Mouse (Mus musculus): Measurements from ENCODE around the gene Fam110a. TPM values are rescaled to one million over a fixed set of nuclear protein-coding genes. Genes with fewer than 3 reads are reported as not detected.
A peak's percentile ranks its signal among the peaks of the same experiment; 100 is the strongest.

The Fam110a gene
- 91.5 and 94.3 TPM in 2 replicates for polyA plus RNA-seq (2016; fragmentation: Nextera tagmentation; extraction: Ambion mirVana)

- peaks cover 37% of the 10 kb centered on the region for H3K4me1 ChIP-seq
- ATAC-seq (ENCODE audit: low FRiP score, low read depth), result peak; percentile 90
- peak within 1 kb of the TSS; percentile 76 for H3K4me3 ChIP-seq
- under 1% methylated on average over 46 of the region's 46 CpGs for WGBS
- H3K9me3 ChIP-seq, result no peaks in the 10 kb centered on the region
- H3K36me3 ChIP-seq, result no peaks in the 10 kb centered on the region
- H3K27ac ChIP-seq, result no peak within 1 kb of the TSS
- H3K4me2 ChIP-seq (replicated peaks), result peak within 1 kb of the TSS; percentile 85
- H3K27me3 ChIP-seq (replicated peaks), result no peaks in the 10 kb centered on the region
- peak within 1 kb of the TSS; percentile 72 for H3K9ac ChIP-seq
These were observed at the start of gene Fam110a for GRCm38 (mm10) chr2:151979470-151980354. Gene Fam110a (minus strand): TSS chr2:151980219.

- Histone ChIP-seq H3K36me3 (no peaks in the 10 kb centered on the region), H3K4me2 (replicated peaks) (peak overlapping the region; percentile 61), H3K27me3 (replicated peaks) (peaks cover 20% of the 10 kb centered on the region), H3K4me3 (peak overlapping the region; percentile 49), H3K27ac (peak overlapping the region; percentile 79), H3K9ac (peak overlapping the region; percentile 46; the same call in 1 of the 2 replicates), H3K9me3 (no peaks in the 10 kb centered on the region), H3K4me1 (peaks cover 12% of the 10 kb centered on the region)
- ATAC-seq (ENCODE audit: low FRiP score, low read depth), result peak; percentile 94
- WGBS, result under 1% methylated on average over 54 of the region's 54 CpGs
These were observed 49.4 kb upstream of the Fam110a start for GRCm38 (mm10) chr2:152029252-152030082.

- no peaks in the 10 kb centered on the region for H3K36me3 ChIP-seq
- peak; percentile 56 for ATAC-seq (ENCODE audit: low FRiP score, low read depth)
- H3K4me3 ChIP-seq, result no peak overlapping the region
- H3K4me1 ChIP-seq, result peaks cover 12% of the 10 kb centered on the region
- H3K9me3 ChIP-seq, result no peaks in the 10 kb centered on the region
- H3K27ac ChIP-seq, result peak overlapping the region; percentile 53; the same call in 1 of the 2 replicates
- 0 out of 2 replicates have a peak overlapping the region, but pooled peaks have one; percentile 21 for H3K9ac ChIP-seq
- peaks cover 4% of the 10 kb centered on the region; the same call in 1 of the 2 replicates for H3K27me3 ChIP-seq (replicated peaks)
- WGBS, result 35% methylated on average over 11 of the region's 11 CpGs
- peak overlapping the region; percentile 28 for H3K4me2 ChIP-seq (replicated peaks)
These were observed 44.9 kb upstream of the Fam110a start for GRCm38 (mm10) chr2:152024883-152025422.

GRCm38 (mm10) chr2:152022022-152022421 lies 42.0 kb upstream of the Fam110a start:
- Histone ChIP-seq H3K9me3 (no peaks in the 10 kb centered on the region), H3K36me3 (no peaks in the 10 kb centered on the region), H3K9ac (no peak overlapping the region), H3K4me3 (no peak overlapping the region), H3K27ac (no peak overlapping the region), H3K27me3 (replicated peaks) (no peaks in the 10 kb centered on the region), H3K4me1 (peaks cover 9% of the 10 kb centered on the region; the same call in 1 of the 2 replicates), H3K4me2 (replicated peaks) (no peak overlapping the region)
- ATAC-seq (ENCODE audit: low FRiP score, low read depth), result no peak

GRCm38 (mm10) chr2:152020255-152020654 lies 40.2 kb upstream of the Fam110a start:
- peaks cover 6% of the 10 kb centered on the region; the same call in 1 of the 2 replicates for H3K4me1 ChIP-seq
- WGBS, result 24% methylated on average over 6 of the region's 6 CpGs
- H3K27me3 ChIP-seq (replicated peaks), result no peaks in the 10 kb centered on the region
- H3K4me2 ChIP-seq (replicated peaks), result no peak overlapping the region
- no peak overlapping the region for H3K27ac ChIP-seq
- H3K9me3 ChIP-seq, result no peaks in the 10 kb centered on the region
- H3K9ac ChIP-seq, result no peak overlapping the region
- H3K36me3 ChIP-seq, result no peaks in the 10 kb centered on the region
- no peak overlapping the region for H3K4me3 ChIP-seq
- peak; percentile 48 for ATAC-seq (ENCODE audit: low FRiP score, low read depth)

GRCm38 (mm10) chr2:152016666-152017065 lies 36.6 kb upstream of the Fam110a start:
- no peak overlapping the region for H3K9ac ChIP-seq
- no peak overlapping the region for H3K27ac ChIP-seq
- no peak for ATAC-seq (ENCODE audit: low FRiP score, low read depth)
- H3K4me1 ChIP-seq, result no peaks in the 10 kb centered on the region
- H3K4me2 ChIP-seq (replicated peaks), result no peak overlapping the region
- no peaks in the 10 kb centered on the region for H3K9me3 ChIP-seq
- no peak overlapping the region for H3K4me3 ChIP-seq
- no peaks in the 10 kb centered on the region for H3K27me3 ChIP-seq (replicated peaks)
- WGBS, result 74% methylated on average over 9 of the region's 9 CpGs
- no peaks in the 10 kb centered on the region for H3K36me3 ChIP-seq

GRCm38 (mm10) chr2:152015997-152016396 lies 36.0 kb upstream of the Fam110a start:
- H3K27me3 ChIP-seq (replicated peaks), result no peaks in the 10 kb centered on the region
- no peak overlapping the region for H3K9ac ChIP-seq
- no peak overlapping the region for H3K4me2 ChIP-seq (replicated peaks)
- WGBS, result 49% methylated on average over 4 of the region's 4 CpGs
- no peak overlapping the region for H3K4me3 ChIP-seq
- no peak overlapping the region for H3K27ac ChIP-seq
- H3K9me3 ChIP-seq, result no peaks in the 10 kb centered on the region
- H3K36me3 ChIP-seq, result no peaks in the 10 kb centered on the region
- H3K4me1 ChIP-seq, result no peaks in the 10 kb centered on the region
- ATAC-seq (ENCODE audit: low FRiP score, low read depth), result no peak

GRCm38 (mm10) chr2:152012701-152013100 lies 32.7 kb upstream of the Fam110a start:
- Histone ChIP-seq H3K36me3 (no peaks in the 10 kb centered on the region), H3K27ac (no peak overlapping the region), H3K9ac (no peak overlapping the region), H3K9me3 (no peaks in the 10 kb centered on the region), H3K4me3 (no peak overlapping the region), H3K27me3 (replicated peaks) (no peaks in the 10 kb centered on the region), H3K4me1 (no peaks in the 10 kb centered on the region), H3K4me2 (replicated peaks) (no peak overlapping the region)
- ATAC-seq (ENCODE audit: low FRiP score, low read depth), result no peak
- 77% methylated on average over 2 of the region's 2 CpGs for WGBS

- Histone ChIP-seq H3K4me3 (no peak overlapping the region), H3K36me3 (no peaks in the 10 kb centered on the region), H3K27ac (no peak overlapping the region), H3K27me3 (replicated peaks) (no peaks in the 10 kb centered on the region), H3K4me1 (no peaks in the 10 kb centered on the region), H3K9me3 (no peaks in the 10 kb centered on the region), H3K9ac (no peak overlapping the region), H3K4me2 (replicated peaks) (no peak overlapping the region)
- ATAC-seq (ENCODE audit: low FRiP score, low read depth), result no peak
- WGBS, result 86% methylated on average over 4 of the region's 4 CpGs
These were observed 32.2 kb upstream of the Fam110a start for GRCm38 (mm10) chr2:152012222-152012621.

- no peak overlapping the region for H3K4me3 ChIP-seq
- no peak overlapping the region for H3K9ac ChIP-seq
- WGBS, result 43% methylated on average over 2 of the region's 2 CpGs
- H3K36me3 ChIP-seq, result no peaks in the 10 kb centered on the region
- no peak overlapping the region for H3K27ac ChIP-seq
- no peaks in the 10 kb centered on the region for H3K27me3 ChIP-seq (replicated peaks)
- ATAC-seq (ENCODE audit: low FRiP score, low read depth), result peak; percentile 50
- H3K9me3 ChIP-seq, result no peaks in the 10 kb centered on the region
- H3K4me1 ChIP-seq, result no peaks in the 10 kb centered on the region
- no peak overlapping the region for H3K4me2 ChIP-seq (replicated peaks)
These were observed 31.7 kb upstream of the Fam110a start for GRCm38 (mm10) chr2:152011724-152012123.

GRCm38 (mm10) chr2:152010661-152011060 lies 30.6 kb upstream of the Fam110a start:
- H3K9me3 ChIP-seq, result no peaks in the 10 kb centered on the region
- H3K4me2 ChIP-seq (replicated peaks), result no peak overlapping the region
- 91% methylated on average over 7 of the region's 7 CpGs for WGBS
- H3K4me1 ChIP-seq, result no peaks in the 10 kb centered on the region
- no peaks in the 10 kb centered on the region for H3K27me3 ChIP-seq (replicated peaks)
- H3K27ac ChIP-seq, result no peak overlapping the region
- no peaks in the 10 kb centered on the region for H3K36me3 ChIP-seq
- no peak overlapping the region for H3K4me3 ChIP-seq
- no peak overlapping the region for H3K9ac ChIP-seq
- no peak for ATAC-seq (ENCODE audit: low FRiP score, low read depth)

GRCm38 (mm10) chr2:152010251-152010650 lies 30.2 kb upstream of the Fam110a start:
- H3K9me3 ChIP-seq, result no peaks in the 10 kb centered on the region
- no peaks in the 10 kb centered on the region for H3K36me3 ChIP-seq
- WGBS, result 84% methylated on average over 9 of the region's 9 CpGs
- no peak overlapping the region for H3K4me3 ChIP-seq
- no peak overlapping the region for H3K4me2 ChIP-seq (replicated peaks)
- H3K9ac ChIP-seq, result no peak overlapping the region
- H3K27ac ChIP-seq, result no peak overlapping the region
- no peaks in the 10 kb centered on the region for H3K27me3 ChIP-seq (replicated peaks)
- no peaks in the 10 kb centered on the region for H3K4me1 ChIP-seq
- no peak for ATAC-seq (ENCODE audit: low FRiP score, low read depth)
